Mouse (Mus musculus) liver, embryonic 11.5 days (tissue): ENCODE results near the gene L3mbtl1. TPM values are rescaled to one million over a fixed set of nuclear protein-coding genes. Genes with fewer than 3 reads are reported as not detected.

Experiments
- polyA plus RNA-seq: library from polyadenylated mRNA; unstranded; fragments of >200 nt; fragmentation: Nextera tagmentation; extraction: Ambion mirVana; gene quantifications from 2 replicates; pipeline ENCODE4 v1.2.1, GENCODE M21; 2014

Gene L3mbtl1
- polyA plus RNA-seq, 1 experiment from 2014 or later, result 0.05 TPM

Other genes starting within 250 kb of the L3mbtl1 start
- gene Srsf6, start 11.9 kb upstream of the L3mbtl1 start, polyA plus RNA-seq, result 240 and 261 TPM in 2 replicates
- 2.8 and 3.3 TPM in 2 replicates for gene Sgk2, start 43.9 kb downstream of the L3mbtl1 start, polyA plus RNA-seq
- gene Ift52, start 73.9 kb downstream of the L3mbtl1 start, polyA plus RNA-seq, result 43.0 and 44.8 TPM in 2 replicates
- gene Mybl2, start 111.2 kb downstream of the L3mbtl1 start, polyA plus RNA-seq, result 69.2 and 70.9 TPM in 2 replicates
- gene Gtsf1l, start 144.4 kb downstream of the L3mbtl1 start, polyA plus RNA-seq, result not detected in 2 replicates